Mouse (Mus musculus): ENCODE data around the gene Mapk8ip2.
A peak's percentile ranks its signal among the peaks of the same experiment; 100 is the strongest.

Gene Mapk8ip2

GRCm38 (mm10) chr15:89480584-89480983 lies 26.9 kb downstream of the Mapk8ip2 start:
- no peak for DNase-seq (ENCODE audit: low spot score in 2 of 2)

- no peak for DNase-seq (ENCODE audit: low spot score in 2 of 2)
These were observed 34.5 kb downstream of the Mapk8ip2 start for GRCm38 (mm10) chr15:89488182-89488581.

GRCm38 (mm10) chr15:89488611-89489117 lies 35.0 kb downstream of the Mapk8ip2 start:
- no peak for DNase-seq (ENCODE audit: low spot score in 2 of 2)

- DNase-seq (ENCODE audit: low spot score in 2 of 2): no peak
These were observed 41.3 kb downstream of the Mapk8ip2 start for GRCm38 (mm10) chr15:89494970-89495369.

- no peak for DNase-seq (ENCODE audit: low spot score in 2 of 2)
These were observed 42.4 kb downstream of the Mapk8ip2 start for GRCm38 (mm10) chr15:89496131-89496530.

- no peak for DNase-seq (ENCODE audit: low spot score in 2 of 2)
These were observed 43.1 kb downstream of the Mapk8ip2 start for GRCm38 (mm10) chr15:89496841-89497240.

GRCm38 (mm10) chr15:89497391-89498048 lies 43.8 kb downstream of the Mapk8ip2 start:
- DNase-seq (ENCODE audit: low spot score in 2 of 2): no peak

- DNase-seq (ENCODE audit: low spot score in 2 of 2): peak; percentile 81 to 86
These were observed 44.6 kb downstream of the Mapk8ip2 start for GRCm38 (mm10) chr15:89498049-89498960.

- no peak for DNase-seq (ENCODE audit: low spot score in 2 of 2)
These were observed 45.4 kb downstream of the Mapk8ip2 start, which contains the start of gene Shank3 for GRCm38 (mm10) chr15:89498961-89499688. Gene Shank3, plus strand, starts transcription at chr15:89499623.

- peak in 1 of 2 experiments; percentile 37 for DNase-seq (ENCODE audit: low spot score in 2 of 2)
These were observed 46.1 kb downstream of the Mapk8ip2 start for GRCm38 (mm10) chr15:89499784-89500220.

- no peak for DNase-seq (ENCODE audit: low spot score in 2 of 2)
These were observed 46.6 kb downstream of the Mapk8ip2 start for GRCm38 (mm10) chr15:89500221-89500791.

GRCm38 (mm10) chr15:89501321-89501720 lies 47.6 kb downstream of the Mapk8ip2 start:
- no peak for DNase-seq (ENCODE audit: low spot score in 2 of 2)

- DNase-seq (ENCODE audit: low spot score in 2 of 2): no peak
These were observed 51.1 kb downstream of the Mapk8ip2 start for GRCm38 (mm10) chr15:89504838-89505237.

- no peak for DNase-seq (ENCODE audit: low spot score in 2 of 2)
These were observed 54.0 kb downstream of the Mapk8ip2 start for GRCm38 (mm10) chr15:89507751-89508150.

- DNase-seq (ENCODE audit: low spot score in 2 of 2): no peak
These were observed 59.0 kb downstream of the Mapk8ip2 start for GRCm38 (mm10) chr15:89512679-89513078.
